Mouse (Mus musculus) hindlimb bud, embryonic 11.5 days (tissue): ENCODE measurements around the gene Rpia.
"Not testable (repeated sequence)": the region's sequence is repeated elsewhere in the genome, so short reads cannot be mapped to it uniquely, and the experiment has no call there.

Experiments used
- DNase-seq: peaks from one replicate; pipeline ENCODE4 v3.0.0-alpha.2; 2012; ENCODE audit warnings: low read depth, low spot score; ENCODE audit errors: extremely low spot score

Rpia gene

GRCm38 (mm10) chr6:70791824-70792535 lies at the start of gene Rpia:
TSS of gene Rpia (minus strand) at chr6:70792232.
- DNase-seq: peak; percentile 89

DNA sequence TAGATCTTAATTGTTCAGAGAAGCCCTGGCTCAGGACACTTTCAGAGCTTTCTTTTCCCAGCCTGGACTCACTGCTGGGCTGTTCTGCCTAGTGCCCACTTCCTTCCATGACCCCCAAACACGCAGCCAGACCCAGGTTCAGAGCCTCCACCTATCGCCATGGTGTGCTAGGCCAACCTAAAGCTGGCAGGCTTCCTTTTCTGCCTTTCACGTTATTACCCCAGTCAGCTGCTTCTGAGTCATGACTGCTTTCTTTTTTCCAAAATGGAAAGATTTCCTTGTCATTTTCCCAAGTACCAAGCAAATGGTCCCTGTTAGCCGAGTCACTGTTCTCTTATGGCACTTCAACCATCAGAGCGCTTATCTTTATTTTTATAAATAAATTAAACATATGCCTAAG lies 48.2 kb upstream of the Rpia start:
- no peak for DNase-seq

DNA sequence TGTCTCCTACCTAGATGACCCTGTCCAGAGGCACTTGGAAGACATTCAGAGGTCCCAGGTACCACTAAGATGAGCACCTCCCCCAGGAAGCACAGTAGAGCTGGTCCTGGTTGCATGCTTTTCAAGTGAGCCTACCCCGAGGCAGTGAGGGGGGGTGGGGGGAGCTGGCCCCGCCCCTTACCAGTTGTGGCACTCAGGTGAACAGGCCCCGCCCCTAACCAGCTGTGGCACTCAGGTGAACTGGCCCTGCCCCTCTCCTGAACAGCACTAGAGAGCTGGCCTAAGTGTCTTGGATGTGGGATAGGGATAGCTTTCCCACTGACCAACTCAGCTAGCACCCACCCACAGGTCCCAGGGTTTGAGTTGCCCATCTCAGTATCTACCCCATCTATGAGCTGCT lies 46.5 kb upstream of the Rpia start:
- no peak for DNase-seq

DNA sequence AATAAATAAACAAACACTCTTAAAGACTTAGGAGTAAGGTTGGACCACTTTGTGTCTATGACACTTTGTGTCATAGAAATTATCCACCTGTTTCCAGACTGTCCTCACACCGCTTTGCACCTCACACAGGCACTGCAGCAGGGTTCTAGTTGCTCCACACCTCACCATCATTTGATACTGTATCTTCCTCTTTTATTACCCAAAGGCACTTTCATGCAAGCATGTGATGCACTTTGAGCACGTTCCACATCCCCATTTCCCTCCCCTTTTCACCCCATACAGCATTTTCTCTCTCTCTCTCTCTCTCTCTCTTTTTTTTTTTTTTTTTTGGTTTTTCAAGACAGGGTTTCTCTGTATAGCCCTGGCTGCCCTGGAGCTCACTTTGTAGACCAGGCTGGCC lies 45.3 kb upstream of the Rpia start:
- DNase-seq: no peak

GRCm38 (mm10) chr6:70831179-70831839 lies 39.3 kb upstream of the Rpia start:
- no peak for DNase-seq

GRCm38 (mm10) chr6:70830552-70830951 lies 38.5 kb upstream of the Rpia start:
- no peak for DNase-seq

GRCm38 (mm10) chr6:70829451-70829850 lies 37.4 kb upstream of the Rpia start:
- DNase-seq: no peak

DNA sequence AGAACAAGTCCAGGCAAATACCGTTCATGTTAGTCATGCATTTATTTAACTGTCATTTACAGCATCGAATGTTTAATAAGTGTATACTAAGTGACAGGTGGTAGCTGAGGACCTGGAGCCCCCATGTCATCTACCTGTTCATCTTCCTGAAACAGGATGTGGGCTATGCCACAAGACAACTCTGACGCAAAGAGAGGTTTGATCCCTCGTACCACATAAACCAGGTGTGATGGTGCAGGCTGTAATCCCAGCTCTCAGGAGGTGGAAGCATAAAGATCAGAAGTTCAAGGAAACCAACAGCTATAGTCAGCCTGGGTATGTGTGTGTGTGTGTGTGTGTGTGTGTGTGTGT lies 32.9 kb upstream of the Rpia start:
- DNase-seq: no peak

GRCm38 (mm10) chr6:70824085-70824986 lies 32.3 kb upstream of the Rpia start:
- no peak for DNase-seq

GRCm38 (mm10) chr6:70823277-70823676 lies 31.2 kb upstream of the Rpia start:
- DNase-seq: not testable (repeated sequence)

GRCm38 (mm10) chr6:70822386-70822910 lies 30.4 kb upstream of the Rpia start:
- DNase-seq: no peak

DNA sequence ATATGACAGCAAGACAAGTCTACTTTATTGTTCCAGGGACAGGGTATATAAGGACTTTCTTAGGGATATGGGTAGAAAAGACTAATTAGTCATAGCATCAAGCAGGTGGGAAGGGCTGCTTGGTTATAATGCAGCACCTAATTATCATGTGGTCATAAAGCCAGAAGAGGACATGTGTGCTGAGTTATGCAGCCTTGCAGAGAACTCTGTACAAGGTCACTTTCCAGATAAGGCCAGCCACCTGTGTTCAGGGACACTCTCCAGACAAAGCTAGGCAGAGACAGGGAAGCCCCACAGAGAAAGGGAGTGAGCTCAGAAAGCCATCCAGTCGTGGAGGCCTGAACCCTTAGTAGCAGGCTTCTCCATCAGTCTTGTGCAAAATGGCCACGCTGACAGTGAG lies 29.5 kb upstream of the Rpia start:
- no peak for DNase-seq

DNA sequence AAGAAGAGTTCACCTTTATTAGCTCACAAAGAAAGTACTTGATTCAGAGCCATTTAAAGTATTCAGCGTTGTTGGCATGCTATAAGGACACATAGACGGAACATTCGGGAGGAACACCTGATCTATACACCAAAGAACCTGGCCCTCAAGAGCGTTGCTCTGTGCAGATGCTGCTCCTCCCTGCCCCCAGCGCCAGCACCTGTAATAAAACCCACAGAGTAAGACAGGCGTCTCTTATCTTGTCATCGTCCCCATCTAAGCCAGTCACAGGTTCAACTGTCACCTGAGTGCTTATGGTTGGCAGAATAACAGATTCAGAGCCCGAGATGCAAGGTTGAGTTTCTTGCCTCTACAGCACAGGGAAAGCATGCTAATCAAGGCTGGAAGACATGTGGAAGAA lies 23.4 kb upstream of the Rpia start:
- no peak for DNase-seq

DNA sequence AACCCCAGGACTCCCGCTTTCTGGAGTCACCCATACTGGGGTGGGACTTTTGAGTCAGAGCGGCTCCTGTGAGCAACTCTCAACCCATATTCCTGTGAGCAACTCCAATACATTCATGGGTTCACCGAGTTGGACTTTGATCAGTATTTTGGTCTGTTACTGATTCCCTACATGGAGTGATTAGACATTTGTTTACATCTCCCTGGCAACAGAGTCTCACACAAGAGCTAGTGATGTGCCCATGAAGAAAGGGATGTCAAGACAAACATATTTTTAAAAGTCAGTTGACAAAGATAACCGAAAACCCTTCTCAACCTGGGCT lies 22.6 kb upstream of the Rpia start:
- DNase-seq: no peak

GRCm38 (mm10) chr6:70813921-70814628 lies 22.0 kb upstream of the Rpia start:
- DNase-seq: no peak

- DNase-seq: no peak
Measured at GRCm38 (mm10) chr6:70812526-70812895, 20.5 kb upstream of the Rpia start.

DNA sequence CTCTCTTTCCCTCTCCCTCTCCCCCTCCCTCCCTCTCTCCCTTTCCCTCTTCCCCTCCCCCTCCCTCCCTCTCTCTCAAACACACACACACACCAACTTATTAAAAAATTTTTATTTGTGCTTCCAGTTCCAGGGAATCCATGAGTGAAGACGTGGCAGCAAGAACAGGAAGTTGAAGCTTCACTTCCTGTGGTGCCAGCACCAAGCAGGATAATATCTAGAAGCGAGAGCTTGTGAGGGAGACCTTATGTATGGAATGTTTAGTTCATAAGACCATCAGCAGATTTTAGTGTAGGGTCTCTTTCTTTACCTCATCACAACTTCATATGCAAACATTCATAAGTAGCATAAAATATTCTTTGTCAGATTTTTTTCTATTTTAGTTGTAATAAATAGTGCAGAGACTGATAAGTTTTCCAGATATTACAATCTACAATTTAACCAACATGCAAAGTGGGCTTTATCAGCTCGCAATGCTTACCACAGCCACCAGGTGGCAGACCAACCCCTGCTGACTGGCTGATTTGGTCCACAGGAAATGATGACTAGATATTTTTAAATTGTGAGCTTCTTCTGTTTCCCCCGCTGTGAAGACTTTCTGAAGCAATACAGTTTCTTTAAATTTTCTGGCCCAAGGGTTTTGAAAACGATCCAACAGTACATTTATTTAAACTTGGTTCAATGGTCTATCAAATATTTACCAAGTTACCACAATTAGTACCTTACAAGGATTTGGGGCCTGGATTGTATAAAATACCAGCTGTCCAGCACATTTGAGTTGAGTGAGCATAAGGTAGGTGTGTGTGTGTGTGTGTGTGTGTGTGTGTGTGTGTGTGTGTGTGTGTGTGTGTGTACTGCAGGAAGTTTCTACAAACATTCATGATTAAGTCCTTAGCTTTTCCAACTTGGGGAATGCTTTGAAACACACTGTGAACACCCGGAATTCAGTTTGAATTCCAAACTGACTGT lies 19.8 kb upstream of the Rpia start:
- no peak for DNase-seq

DNA sequence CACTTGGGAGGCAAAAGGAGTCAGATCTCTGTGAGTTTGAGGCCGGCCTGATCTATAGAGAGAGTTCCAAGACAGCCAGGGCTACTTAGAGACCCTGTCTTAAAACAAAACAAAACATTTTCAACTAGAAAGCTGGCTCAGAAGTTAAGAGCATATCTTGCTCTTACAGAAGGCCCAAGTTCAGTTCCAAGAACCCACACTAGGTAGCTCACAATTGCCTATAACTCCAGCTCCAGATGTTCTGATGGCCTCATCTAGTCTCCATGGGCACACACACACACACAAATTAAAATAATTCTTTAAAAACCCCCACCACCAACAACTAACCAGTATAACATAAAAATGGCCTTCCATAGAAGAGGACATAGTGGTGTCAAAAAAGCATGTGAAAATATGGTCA lies 18.5 kb upstream of the Rpia start:
- no peak for DNase-seq

GRCm38 (mm10) chr6:70806514-70806912 lies 14.5 kb upstream of the Rpia start:
- DNase-seq: no peak
